In genomic region chr9:21633106-21633505, GRCm38 (mm10) we compare ENCODE assay signal across 26 mouse cellular contexts. TPM values are rescaled to one million over a fixed set of nuclear protein-coding genes. Genes with fewer than 3 reads are reported as not detected.
DNase-seq lines count a peak whose midpoint lies in the region; ATAC-seq and TF ChIP-seq lines count a peak whose summit lies in the region.
"Had no signal": no experiment of that assay in that cellular context is flagged by ENCODE, and none has a peak within 500 bp of the region (broad histone marks: within the 10 kb centered on the region; RNA-seq: fewer than 3 reads in every experiment).

No protein-coding gene starts in this region.

- peak; percentile 77 for DNase-seq in Muller cell, postnatal 12 days (ENCODE audit: inconsistent ontology term)
- peak; percentile 56 for DNase-seq in R1 (ENCODE audit: low read depth, low spot score)
- no peak for DNase-seq in cerebellum, adult 2 months
- no peak for DNase-seq in spleen, postnatal 10 days (ENCODE audit: low spot score in 2 of 2)
- DNase-seq: adrenal gland, adult 2 months; adrenal gland, postnatal 14 days; cerebellum, adult 18-20 months; cerebellum, postnatal 25 days; forebrain, postnatal 0 days; gastrocnemius, postnatal 10 days; gastrocnemius, postnatal 36 days; heart, adult 2 months; heart, postnatal 10 days; heart, postnatal 36 days; kidney, adult 11 months had no signal

- no peaks in the 10 kb centered on the region for H3K27me3 ChIP-seq in intestine, postnatal 0 days (replicated peaks; ENCODE audit: control insufficient read depth, insufficient read depth, low read length)
- H3K27me3 ChIP-seq in intestine, embryonic 16.5 days (replicated peaks; ENCODE audit: control insufficient read depth, insufficient read depth, low read length) = no peaks in the 10 kb centered on the region
- no peaks in the 10 kb centered on the region for H3K27me3 ChIP-seq in cerebellum, adult 2 months (ENCODE audit: control insufficient read depth, insufficient read depth, low read length)
- H3K27me3 ChIP-seq: embryonic facial prominence, embryonic 12.5 days; embryonic facial prominence, embryonic 15.5 days; heart, embryonic 15.5 days had no signal

- TF ChIP-seq POLR2A in cerebellum, adult 2 months (IDR thresholded peaks at IDR 0.05; ENCODE audit: borderline replicate concordance, insufficient read depth, low read length) = no peak

- WGBS in intestine, postnatal 0 days = 85% methylated on average over 3 of the region's 3 CpGs
- 79% methylated on average over 3 of the region's 3 CpGs for WGBS in intestine, embryonic 16.5 days
- 41% methylated on average over 3 of the region's 3 CpGs for WGBS in cerebellum, adult 2 months

- H3K4me3 ChIP-seq in intestine, postnatal 0 days (ENCODE audit: low read depth, low read length) = no peak overlapping the region
- H3K4me3 ChIP-seq in intestine, embryonic 16.5 days (ENCODE audit: low read length) = no peak overlapping the region
- no peak overlapping the region for H3K4me3 ChIP-seq in cerebellum, adult 2 months (replicated peaks; ENCODE audit: insufficient read depth, low read depth, low read length)
- H3K4me3 ChIP-seq: embryonic facial prominence, embryonic 12.5 days; embryonic facial prominence, embryonic 15.5 days; heart, adult 2 months; heart, embryonic 15.5 days had no signal

- H3K4me2 ChIP-seq in intestine, postnatal 0 days (replicated peaks; ENCODE audit: low read depth) = no peak overlapping the region
- no peak overlapping the region for H3K4me2 ChIP-seq in intestine, embryonic 16.5 days (ENCODE audit: low read depth, low read length)
- H3K4me2 ChIP-seq: embryonic facial prominence, embryonic 12.5 days; embryonic facial prominence, embryonic 15.5 days; heart, embryonic 11.5 days; heart, embryonic 15.5 days; hindbrain, embryonic 14.5 days had no signal

- H3K9me3 ChIP-seq in intestine, postnatal 0 days (ENCODE audit: control insufficient read depth) = no peaks in the 10 kb centered on the region
- H3K9me3 ChIP-seq in intestine, embryonic 16.5 days (ENCODE audit: control insufficient read depth, low read length) = no peaks in the 10 kb centered on the region
- H3K9me3 ChIP-seq: embryonic facial prominence, embryonic 12.5 days; embryonic facial prominence, embryonic 15.5 days; heart, embryonic 15.5 days had no signal

- no peak overlapping the region for H3K9ac ChIP-seq in intestine, postnatal 0 days (ENCODE audit: low read depth, low read length)
- no peak overlapping the region for H3K9ac ChIP-seq in intestine, embryonic 16.5 days (ENCODE audit: low read depth, low read length)
- H3K9ac ChIP-seq: embryonic facial prominence, embryonic 12.5 days; embryonic facial prominence, embryonic 15.5 days; forebrain, postnatal 0 days; heart, embryonic 15.5 days; hindbrain, embryonic 14.5 days had no signal

- no peak for ATAC-seq in intestine, postnatal 0 days
- no peak for ATAC-seq in intestine, embryonic 16.5 days
- ATAC-seq: CD4-positive, CD25-positive, alpha-beta regulatory T cell, adult 4 months; forebrain, embryonic 14.5 days; forebrain, postnatal 0 days; hindbrain, postnatal 0 days; inflammation-experienced regulatory T-cells, adult 6 months had no signal

- H3K36me3 ChIP-seq in intestine, postnatal 0 days (ENCODE audit: control insufficient read depth, insufficient read depth) = peaks cover 56% of the 10 kb centered on the region
- H3K36me3 ChIP-seq in intestine, embryonic 16.5 days (ENCODE audit: control insufficient read depth, insufficient read depth, low read length) = peaks cover 17% of the 10 kb centered on the region

- TF ChIP-seq CTCF in intestine, postnatal 0 days (IDR thresholded peaks at IDR 0.05; ENCODE audit: low read depth) = no peak
- TF ChIP-seq CTCF in cerebellum, adult 2 months (IDR thresholded peaks at IDR 0.05; ENCODE audit: borderline replicate concordance, insufficient read depth, low read depth, low read length) = no peak

- H3K27ac ChIP-seq in intestine, postnatal 0 days (ENCODE audit: low read depth, low read length) = 0 out of 2 replicates have a peak overlapping the region, but pooled peaks have one; percentile 35
- no peak overlapping the region for H3K27ac ChIP-seq in intestine, embryonic 16.5 days (ENCODE audit: low read length)
- no peak overlapping the region for H3K27ac ChIP-seq in cerebellum, adult 2 months (ENCODE audit: insufficient read depth, low read length)
- H3K27ac ChIP-seq: embryonic facial prominence, embryonic 12.5 days; embryonic facial prominence, embryonic 15.5 days; heart, adult 2 months; heart, embryonic 15.5 days; hindbrain, embryonic 14.5 days; hindbrain, postnatal 0 days had no signal

- no peaks in the 10 kb centered on the region for H3K4me1 ChIP-seq in intestine, postnatal 0 days (replicated peaks; ENCODE audit: control insufficient read depth, insufficient read depth, low read length)
- no peaks in the 10 kb centered on the region for H3K4me1 ChIP-seq in intestine, embryonic 16.5 days (ENCODE audit: control insufficient read depth, insufficient read depth, low read length)
- H3K4me1 ChIP-seq in cerebellum, adult 2 months (ENCODE audit: control insufficient read depth, insufficient read depth, low read length) = peaks cover 48% of the 10 kb centered on the region
- H3K4me1 ChIP-seq: embryonic facial prominence, embryonic 15.5 days had no signal

RNA-seq across cellular contexts. Expression of gene Smarca4, which starts 17.1 kb away (rescaled TPM):
- 22.1 and 24.4 TPM in 2 replicates for polyA plus RNA-seq in intestine, postnatal 0 days (2015; fragmentation: Nextera tagmentation; extraction: Ambion mirVana)
- polyA plus RNA-seq in intestine, embryonic 16.5 days (2015; fragmentation: Nextera tagmentation; extraction: Ambion mirVana) = 59.5 and 61.2 TPM in 2 replicates
- 88.8 and 96.7 TPM in 2 replicates for polyA plus RNA-seq in cerebellum, adult 2 months (2012; rRNA removed)

RNA-seq across cellular contexts. Expression of gene Yipf2, which starts 40.5 kb away (rescaled TPM):
- polyA plus RNA-seq in intestine, postnatal 0 days (2015; fragmentation: Nextera tagmentation; extraction: Ambion mirVana) = 19.2 and 20.1 TPM in 2 replicates
- 34.0 and 34.7 TPM in 2 replicates for polyA plus RNA-seq in intestine, embryonic 16.5 days (2015; fragmentation: Nextera tagmentation; extraction: Ambion mirVana)
- 30.9 and 31.3 TPM in 2 replicates for polyA plus RNA-seq in cerebellum, adult 2 months (2012; rRNA removed)

RNA-seq across cellular contexts. Expression of gene Timm29, which starts 40.6 kb away (rescaled TPM):
- 15.1 and 15.9 TPM in 2 replicates for polyA plus RNA-seq in intestine, postnatal 0 days (2015; fragmentation: Nextera tagmentation; extraction: Ambion mirVana)
- polyA plus RNA-seq in intestine, embryonic 16.5 days (2015; fragmentation: Nextera tagmentation; extraction: Ambion mirVana) = 22.0 and 23.5 TPM in 2 replicates
- 53.1 and 53.4 TPM in 2 replicates for polyA plus RNA-seq in cerebellum, adult 2 months (2012; rRNA removed)

Comparison
In these comparisons a context has a peak if more than half of its experiments do, and no peak if none do; other contexts are left out.
1. DNase-seq: peak in Muller cell, postnatal 12 days (single experiment) and R1 (single experiment); none in cerebellum, adult 2 months (0 of 2) and spleen, postnatal 10 days (0 of 2).